Mouse (Mus musculus): Measurements from ENCODE around the gene Klhl7. TPM values are rescaled to one million over a fixed set of nuclear protein-coding genes. Genes with fewer than 3 reads are reported as not detected.

Klhl7 gene
- total RNA-seq, 2 experiments from 2014 or later: 38.2 to 39.9 TPM

DNA sequence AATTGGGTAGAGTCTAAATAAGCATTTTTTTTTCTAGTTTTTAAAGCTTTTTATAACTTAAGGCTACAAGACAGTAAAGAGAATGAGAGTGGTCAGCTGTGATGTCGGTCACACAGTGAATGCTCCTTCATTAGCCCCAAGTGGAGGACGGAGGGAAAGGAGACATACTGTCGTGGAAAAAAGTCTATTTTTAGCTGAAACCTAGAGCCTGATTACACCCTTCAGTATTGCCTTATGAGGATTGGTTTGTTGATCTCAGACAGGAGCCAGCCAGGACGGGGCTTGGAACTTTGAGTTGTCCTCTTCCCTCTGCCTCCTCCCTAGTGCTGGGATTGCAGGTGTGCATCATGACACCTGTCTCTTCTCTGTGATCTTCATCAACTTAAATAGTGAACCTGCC lies 26.6 kb downstream of the Klhl7 start:
- H3K4me3 ChIP-seq: peak overlapping the region; percentile 57
- H3K27ac ChIP-seq: peak overlapping the region; percentile 91
- DNase-seq: peak; percentile 21
- intact Hi-C loops (cut with DNase I): loop anchor here (2.0 kb wide), 2 partner anchors 26 to 38 kb away; partner anchors contain the start of genes Klhl7 and Nupl2
- no peak for TF ChIP-seq CTCF (IDR thresholded peaks at IDR 0.05)

DNA sequence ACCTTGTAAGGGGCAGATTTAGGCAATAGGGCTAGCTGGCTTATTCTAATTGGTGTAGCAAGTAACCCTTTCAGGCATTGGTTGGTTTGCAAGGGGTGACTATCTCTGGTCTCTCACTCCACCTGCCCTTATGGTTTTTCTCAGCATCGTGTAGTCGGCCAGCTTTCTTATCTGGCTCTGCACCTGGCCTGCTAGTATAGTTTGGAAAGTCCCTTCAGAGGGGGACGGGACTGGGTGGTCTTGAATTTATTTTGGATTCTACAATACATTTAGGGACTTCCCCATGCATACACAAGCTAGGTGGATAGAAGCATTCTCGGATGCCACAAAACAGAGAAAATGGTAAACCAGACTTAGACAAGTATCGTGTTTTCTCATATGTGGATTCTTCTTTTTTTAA lies 46.6 kb downstream of the Klhl7 start:
- TF ChIP-seq CTCF (IDR thresholded peaks at IDR 0.05): no peak
- Histone ChIP-seq H3K27ac (no peak overlapping the region), H3K4me3 (no peak overlapping the region)
- intact Hi-C loops (cut with DNase I): no loop called here
- no peak for DNase-seq

DNA sequence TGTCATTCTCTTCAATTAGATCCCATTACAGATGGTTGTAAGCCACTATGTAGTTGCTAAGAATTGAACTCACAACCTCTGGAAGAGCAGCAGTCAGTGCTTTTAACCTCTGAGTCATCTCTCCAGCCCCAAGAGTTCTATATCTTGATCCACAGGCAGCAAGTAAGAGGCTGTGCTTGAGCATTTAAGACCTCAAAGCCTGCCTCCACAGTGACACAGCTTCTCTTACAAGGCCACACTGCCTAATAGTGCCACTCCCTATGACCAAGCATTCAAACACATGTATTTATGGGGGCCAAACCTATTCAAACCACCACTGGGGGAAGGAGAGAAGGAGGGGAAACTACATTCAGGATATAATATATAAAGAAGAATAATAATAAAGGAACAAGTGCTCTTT lies 51.8 kb downstream of the Klhl7 start:
- Histone ChIP-seq H3K27ac (no peak overlapping the region), H3K4me3 (no peak overlapping the region)
- DNase-seq: no peak
- intact Hi-C loops (cut with DNase I): no loop called here
- TF ChIP-seq CTCF (IDR thresholded peaks at IDR 0.05): no peak

DNA sequence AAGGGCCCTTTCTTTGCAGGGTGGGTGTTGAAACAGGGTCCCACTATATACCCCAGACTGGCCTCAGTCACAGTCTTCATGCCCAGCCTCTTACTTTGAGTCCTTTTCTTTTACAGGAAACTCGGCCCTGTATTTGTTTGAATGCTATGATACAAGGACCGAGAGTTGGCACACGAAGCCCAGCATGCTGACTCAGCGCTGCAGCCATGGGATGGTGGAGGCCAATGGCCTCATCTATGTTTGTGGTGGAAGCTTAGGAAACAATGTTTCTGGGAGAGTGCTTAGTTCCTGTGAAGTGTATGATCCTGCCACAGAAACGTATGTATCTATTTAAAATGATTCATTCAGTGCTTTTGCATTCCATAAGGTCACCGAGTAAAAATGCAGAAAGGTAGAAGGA lies 56.4 kb downstream of the Klhl7 start:
- intact Hi-C loops (cut with DNase I): no loop called here
- no peak for TF ChIP-seq CTCF (IDR thresholded peaks at IDR 0.05)
- no peak for DNase-seq
- Histone ChIP-seq H3K27ac (no peak overlapping the region), H3K4me3 (no peak overlapping the region)

DNA sequence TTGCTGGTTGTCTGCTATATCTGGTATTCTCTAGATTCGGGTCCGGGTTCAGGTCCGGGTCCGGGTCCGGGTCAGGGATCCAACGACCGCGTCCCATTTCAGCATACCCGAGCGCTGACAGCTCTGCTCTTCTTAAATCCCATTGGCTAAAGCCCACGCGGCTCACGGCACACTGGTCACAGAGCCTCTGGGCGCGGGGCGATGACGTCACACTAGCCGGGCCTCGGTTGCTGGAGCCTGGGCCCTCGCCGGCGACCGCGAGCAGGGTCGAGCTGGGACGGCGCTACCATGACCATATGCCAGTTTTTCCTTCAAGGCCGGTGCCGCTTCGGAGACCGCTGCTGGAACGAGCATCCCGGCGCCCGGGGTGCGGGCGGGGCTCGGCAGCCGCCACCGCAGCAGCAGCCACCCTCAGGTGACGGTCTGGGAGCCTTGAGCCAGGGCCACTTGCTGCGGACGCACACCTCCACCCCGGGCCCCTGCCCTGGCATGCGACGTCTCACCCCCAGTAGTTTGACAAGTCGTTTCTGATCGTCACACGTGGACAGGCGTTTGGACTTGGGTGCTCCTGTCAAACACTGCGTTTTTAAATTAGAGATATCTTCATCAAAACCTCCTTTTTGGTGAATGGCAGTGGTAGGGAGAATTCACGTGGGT lies 64.5 kb downstream of the Klhl7 start, which contains the start of gene Nupl2:
Nupl2 (plus strand) TSS at position 175 of the 657 bp plus-strand sequence.
- intact Hi-C loops (cut with DNase I): loop anchor here (2.0 kb wide), 1 partner anchor 38 kb away; no protein-coding TSS in a partner anchor
- no peak for TF ChIP-seq CTCF (IDR thresholded peaks at IDR 0.05)
- Histone ChIP-seq H3K4me3 (peak within 1 kb of the TSS; percentile 96), H3K27ac (peak within 1 kb of the TSS; percentile 97)
- DNase-seq: peak; percentile 97

DNA sequence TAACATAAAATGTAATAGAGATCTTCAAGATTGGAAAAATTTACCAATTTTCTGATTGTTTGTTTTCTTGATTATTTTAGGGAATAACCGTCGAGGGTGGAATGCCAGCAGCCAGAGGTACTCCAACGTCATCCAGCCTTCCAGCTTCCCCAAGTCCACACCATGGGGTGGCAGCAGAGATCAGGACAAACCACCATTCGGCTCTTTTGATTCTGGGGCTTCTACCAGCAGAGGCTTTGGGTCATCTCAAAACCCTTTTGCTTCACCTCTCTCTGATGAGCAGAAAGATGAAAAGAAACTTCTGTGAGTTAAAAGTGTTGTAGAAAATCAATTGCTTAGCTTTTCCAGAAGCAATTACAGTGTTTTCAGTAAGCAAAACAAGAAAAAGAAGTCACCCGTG lies 66.9 kb downstream of the Klhl7 start:
- peak; percentile 12; the same call in 1 of the 2 replicates for TF ChIP-seq CTCF (IDR thresholded peaks at IDR 0.05)
- intact Hi-C loops (cut with DNase I): no loop called here
- no peak for DNase-seq

DNA sequence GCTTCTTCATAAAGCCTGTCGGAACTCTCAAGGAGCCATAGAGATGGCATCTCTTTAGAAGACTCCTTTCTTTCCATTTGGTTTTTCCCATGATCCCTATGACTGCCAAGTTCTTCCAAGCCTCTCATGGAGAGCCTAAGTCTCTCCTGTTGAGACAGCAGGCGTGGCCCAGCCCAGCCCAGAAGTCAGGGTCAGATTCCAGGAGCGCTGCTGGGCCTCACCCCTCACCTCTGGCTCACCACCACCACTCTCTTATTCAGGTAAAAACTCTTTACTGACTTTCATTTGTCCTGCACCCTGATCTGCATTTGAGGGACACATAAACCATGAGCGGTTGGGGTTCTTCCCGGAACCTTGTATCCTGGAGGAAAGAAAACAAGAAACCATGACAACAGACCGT lies 69.5 kb downstream of the Klhl7 start:
- no peak for TF ChIP-seq CTCF (IDR thresholded peaks at IDR 0.05)
- H3K4me3 ChIP-seq: no peak overlapping the region
- intact Hi-C loops (cut with DNase I): no loop called here
- no peak for DNase-seq
- no peak overlapping the region for H3K27ac ChIP-seq

More for the DNA sequence above, 66.9 kb downstream of the Klhl7 start:
- Histone ChIP-seq H3K27ac (no peak overlapping the region), H3K4me3 (no peak overlapping the region)

DNA sequence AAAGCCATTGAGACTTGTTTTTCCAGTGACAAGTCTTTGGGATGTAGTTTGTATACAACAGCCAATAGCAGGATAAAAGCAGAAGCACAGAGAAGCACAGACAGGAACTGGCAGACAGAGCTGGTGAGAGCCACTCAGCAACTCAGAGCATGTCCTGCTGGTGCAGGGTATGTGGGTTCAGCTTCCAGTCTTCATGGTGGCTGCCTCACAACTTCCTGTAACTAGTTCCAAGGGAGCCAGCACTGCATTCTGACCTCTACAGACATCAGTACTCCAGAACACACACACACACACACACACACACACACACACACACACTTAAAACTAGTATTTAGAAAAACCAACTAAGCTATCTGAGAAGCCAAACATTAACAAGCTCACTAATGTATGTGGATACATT lies 71.7 kb downstream of the Klhl7 start:
- no peak for DNase-seq
- no peak for TF ChIP-seq CTCF (IDR thresholded peaks at IDR 0.05)
- no peak overlapping the region for H3K27ac ChIP-seq
- no peak overlapping the region for H3K4me3 ChIP-seq
- intact Hi-C loops (cut with DNase I): no loop called here

DNA sequence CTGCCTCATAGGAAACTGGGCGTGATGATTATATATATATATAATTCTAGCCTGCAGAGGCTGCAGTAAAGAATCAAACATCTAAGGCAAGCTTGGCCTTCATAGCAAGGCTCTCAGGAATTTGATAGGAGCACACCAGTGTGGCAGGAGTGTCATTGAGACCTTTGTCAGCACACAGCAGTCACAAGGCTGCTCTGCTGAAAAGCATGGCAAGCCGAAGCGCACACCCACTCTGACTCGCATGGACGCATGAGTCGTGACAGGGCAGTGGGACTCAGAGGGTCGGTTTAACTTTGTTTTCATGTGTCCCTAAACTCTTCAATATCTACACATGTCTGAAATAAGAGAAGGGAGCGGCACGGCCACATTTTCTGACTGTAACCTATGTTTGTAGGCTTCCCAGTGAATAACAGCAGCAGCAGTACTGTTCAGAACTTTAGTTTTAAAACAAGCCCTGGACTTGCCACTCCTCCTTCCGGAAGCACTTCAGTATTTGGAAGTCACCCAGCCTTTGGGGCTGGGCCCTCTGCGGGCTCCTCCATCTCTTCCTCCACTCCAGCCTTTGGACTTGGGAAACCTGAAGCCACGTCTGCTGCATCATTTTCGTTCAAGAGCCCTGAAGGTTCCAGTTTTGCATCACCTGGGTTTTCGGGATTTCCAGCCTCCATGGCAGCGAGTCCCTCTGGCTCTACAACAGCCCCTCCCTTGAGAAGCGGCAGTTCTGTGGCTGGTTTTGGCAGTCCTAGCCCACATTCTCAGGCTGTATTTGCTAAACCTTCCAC lies 81.3 kb downstream of the Klhl7 start:
- DNase-seq: no peak
- Histone ChIP-seq H3K27ac (no peak overlapping the region), H3K4me3 (no peak overlapping the region)
- no peak for TF ChIP-seq CTCF (IDR thresholded peaks at IDR 0.05)
- intact Hi-C loops (cut with DNase I): no loop called here

DNA sequence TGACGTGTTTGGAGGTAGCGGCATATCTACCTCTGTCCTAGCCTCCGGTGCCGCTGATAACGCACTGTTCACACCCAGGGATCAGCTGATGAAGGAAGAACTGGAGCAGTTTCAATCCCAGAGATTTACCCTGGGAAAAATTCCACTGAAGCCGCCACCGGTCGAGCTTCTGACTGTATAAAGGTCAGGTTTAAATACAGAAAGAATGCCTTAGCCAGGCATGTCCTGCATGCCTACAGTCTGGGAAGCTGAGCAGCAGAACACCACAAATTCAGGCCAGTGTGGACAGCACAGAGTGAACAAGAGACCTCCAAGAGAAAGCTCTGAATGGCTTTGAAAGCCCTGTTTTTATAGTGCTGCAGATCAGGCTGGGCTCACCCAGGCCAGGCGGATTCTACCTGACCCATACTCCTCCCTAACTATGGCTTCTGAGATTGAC lies 81.9 kb downstream of the Klhl7 start:
- no peak for TF ChIP-seq CTCF (IDR thresholded peaks at IDR 0.05)
- no peak overlapping the region for H3K27ac ChIP-seq
- intact Hi-C loops (cut with DNase I): no loop called here
- DNase-seq: no peak
- no peak overlapping the region for H3K4me3 ChIP-seq

DNA sequence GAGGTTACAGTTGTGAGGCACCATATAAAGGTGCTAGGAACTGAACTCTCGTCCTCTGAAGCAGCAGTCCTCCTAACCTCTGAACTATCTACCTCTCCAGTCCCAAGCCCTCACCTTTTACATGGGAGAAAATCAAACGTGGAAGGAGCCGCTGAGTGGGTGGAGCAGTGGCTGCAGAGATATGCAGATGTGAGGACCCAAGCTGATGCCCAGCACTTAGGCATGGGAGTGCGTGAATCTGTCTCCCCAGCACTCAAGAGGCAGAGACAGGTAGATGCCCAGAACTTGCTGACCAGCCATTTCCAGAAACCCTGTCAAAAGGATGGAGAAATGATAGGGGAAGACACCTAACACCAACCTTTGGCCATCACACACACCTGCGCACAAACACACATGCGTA lies 82.7 kb downstream of the Klhl7 start:
- DNase-seq: no peak
- no peak for TF ChIP-seq CTCF (IDR thresholded peaks at IDR 0.05)
- intact Hi-C loops (cut with DNase I): no loop called here
- Histone ChIP-seq H3K27ac (no peak overlapping the region), H3K4me3 (no peak overlapping the region)

DNA sequence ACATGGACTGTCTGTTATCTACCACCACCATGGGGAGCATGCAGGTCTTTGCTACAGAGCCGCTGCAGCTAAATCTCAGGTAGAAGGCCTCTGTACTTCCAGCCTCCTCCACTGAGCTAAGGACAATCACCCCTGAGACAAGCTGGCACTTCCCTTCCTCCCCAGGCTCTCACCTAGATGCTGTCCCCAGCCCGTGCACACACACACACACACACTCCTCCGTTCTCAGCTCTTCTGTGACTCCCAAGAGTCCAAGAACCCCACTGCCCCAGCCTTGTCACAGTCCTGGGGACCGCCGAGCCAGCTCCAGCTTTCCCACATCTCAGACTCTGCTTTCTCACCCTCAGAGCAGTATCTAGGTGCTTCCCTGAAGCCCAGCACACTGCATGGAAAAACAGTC lies 83.6 kb downstream of the Klhl7 start:
- Histone ChIP-seq H3K27ac (no peak overlapping the region), H3K4me3 (no peak overlapping the region)
- intact Hi-C loops (cut with DNase I): no loop called here
- TF ChIP-seq CTCF (IDR thresholded peaks at IDR 0.05): no peak
- DNase-seq: no peak

DNA sequence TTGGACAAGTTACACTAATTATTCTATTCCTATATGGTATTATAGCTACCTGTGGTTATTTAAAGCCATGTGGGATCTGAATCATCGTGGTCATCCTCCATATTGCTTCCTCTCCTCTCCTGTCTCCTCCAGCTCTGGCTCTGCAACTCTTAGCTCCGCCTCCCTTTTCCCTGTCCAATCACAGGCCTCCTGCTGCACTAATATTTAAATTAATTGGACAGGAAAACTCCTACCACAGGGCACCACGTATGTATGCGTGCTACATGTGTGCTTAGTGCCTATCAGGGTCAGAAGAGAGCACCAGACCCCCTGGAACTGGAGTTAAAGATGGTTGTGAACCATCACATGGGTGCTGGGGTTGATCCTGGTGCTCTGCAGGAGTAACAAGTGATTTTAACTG lies 88.1 kb downstream of the Klhl7 start:
- H3K27ac ChIP-seq: no peak overlapping the region
- no peak for TF ChIP-seq CTCF (IDR thresholded peaks at IDR 0.05)
- no peak overlapping the region for H3K4me3 ChIP-seq
- intact Hi-C loops (cut with DNase I): no loop called here
- DNase-seq: no peak
